Mouse (Mus musculus): ENCODE results near the gene S100a13. TPM values are rescaled to one million over a fixed set of nuclear protein-coding genes. Genes with fewer than 3 reads are reported as not detected.

The S100a13 gene
- polyA plus RNA-seq, 1 experiment from 2014 or later, result 36.3 TPM

- Histone ChIP-seq H3K36me3 (no peaks in the 10 kb centered on the region), H3K9me3 (no peaks in the 10 kb centered on the region), H3K27ac (no peak overlapping the region), H3K4me2 (replicated peaks) (no peak overlapping the region), H3K27me3 (replicated peaks) (no peaks in the 10 kb centered on the region), H3K9ac (no peak overlapping the region), H3K4me3 (replicated peaks) (no peak overlapping the region), H3K4me1 (replicated peaks) (peaks cover 11% of the 10 kb centered on the region)
- ATAC-seq, result no peak
- WGBS, result 82% methylated on average over 1 of the region's 1 CpGs
These were observed 21.2 kb downstream of the S100a13 start for GRCm38 (mm10) chr3:90535446-90535845.

GRCm38 (mm10) chr3:90537141-90537904 lies 23.1 kb downstream of the S100a13 start, which contains the start of gene S100a16:
Gene S100a16, plus strand, starts transcription at chr3:90537254.
- H3K36me3 ChIP-seq, result no peaks in the 10 kb centered on the region
- H3K27me3 ChIP-seq (replicated peaks), result no peaks in the 10 kb centered on the region
- peak within 1 kb of the TSS; percentile 56 for H3K4me2 ChIP-seq (replicated peaks)
- peak within 1 kb of the TSS; percentile 37 for H3K9ac ChIP-seq
- ATAC-seq, result peak; percentile 93
- H3K4me3 ChIP-seq (replicated peaks), result peak within 1 kb of the TSS; percentile 34
- WGBS, result 32% methylated on average over 10 of the region's 10 CpGs
- peak within 1 kb of the TSS; percentile 52 for H3K27ac ChIP-seq
- no peaks in the 10 kb centered on the region for H3K9me3 ChIP-seq
- H3K4me1 ChIP-seq (replicated peaks), result peaks cover 11% of the 10 kb centered on the region

GRCm38 (mm10) chr3:90537905-90538296 lies 23.7 kb downstream of the S100a13 start:
- H3K9ac ChIP-seq, result peak overlapping the region; percentile 37
- peak; percentile 14 for ATAC-seq
- 61% methylated on average over 5 of the region's 5 CpGs for WGBS
- peak overlapping the region; percentile 56 for H3K4me2 ChIP-seq (replicated peaks)
- no peak overlapping the region for H3K27ac ChIP-seq
- peak overlapping the region; percentile 34 for H3K4me3 ChIP-seq (replicated peaks)
- no peaks in the 10 kb centered on the region for H3K9me3 ChIP-seq
- no peaks in the 10 kb centered on the region for H3K27me3 ChIP-seq (replicated peaks)
- H3K36me3 ChIP-seq, result no peaks in the 10 kb centered on the region
- H3K4me1 ChIP-seq (replicated peaks), result peaks cover 11% of the 10 kb centered on the region

GRCm38 (mm10) chr3:90540904-90541303 lies 26.7 kb downstream of the S100a13 start:
- H3K4me2 ChIP-seq (replicated peaks), result no peak overlapping the region
- H3K27me3 ChIP-seq (replicated peaks), result no peaks in the 10 kb centered on the region
- H3K9me3 ChIP-seq, result no peaks in the 10 kb centered on the region
- H3K9ac ChIP-seq, result no peak overlapping the region; the same call in 1 of the 2 replicates
- 58% methylated on average over 4 of the region's 4 CpGs for WGBS
- no peaks in the 10 kb centered on the region for H3K36me3 ChIP-seq
- H3K4me1 ChIP-seq (replicated peaks), result peaks cover 11% of the 10 kb centered on the region
- no peak for ATAC-seq
- 0 out of 2 replicates have a peak overlapping the region, but pooled peaks have one; percentile 9 for H3K27ac ChIP-seq
- H3K4me3 ChIP-seq (replicated peaks), result no peak overlapping the region

GRCm38 (mm10) chr3:90549676-90550420 lies 35.6 kb downstream of the S100a13 start:
- Histone ChIP-seq H3K36me3 (no peaks in the 10 kb centered on the region), H3K4me2 (replicated peaks) (no peak overlapping the region), H3K9me3 (no peaks in the 10 kb centered on the region), H3K9ac (no peak overlapping the region), H3K27ac (no peak overlapping the region), H3K4me3 (replicated peaks) (no peak overlapping the region), H3K27me3 (replicated peaks) (no peaks in the 10 kb centered on the region), H3K4me1 (replicated peaks) (no peaks in the 10 kb centered on the region)
- WGBS, result 53% methylated on average over 5 of the region's 5 CpGs
- 0 out of 2 replicates have a peak, but pooled peaks have one; percentile 25 for ATAC-seq

GRCm38 (mm10) chr3:90550421-90550790 lies 36.2 kb downstream of the S100a13 start:
- no peak overlapping the region for H3K9ac ChIP-seq
- 0 out of 2 replicates have a peak, but pooled peaks have one; percentile 17 for ATAC-seq
- H3K4me1 ChIP-seq (replicated peaks), result no peaks in the 10 kb centered on the region
- H3K27me3 ChIP-seq (replicated peaks), result no peaks in the 10 kb centered on the region
- H3K4me2 ChIP-seq (replicated peaks), result no peak overlapping the region
- 72% methylated on average over 2 of the region's 2 CpGs for WGBS
- no peaks in the 10 kb centered on the region for H3K9me3 ChIP-seq
- H3K36me3 ChIP-seq, result no peaks in the 10 kb centered on the region
- no peak overlapping the region for H3K4me3 ChIP-seq (replicated peaks)
- no peak overlapping the region for H3K27ac ChIP-seq

GRCm38 (mm10) chr3:90552231-90552630 lies 38.0 kb downstream of the S100a13 start:
- Histone ChIP-seq H3K9me3 (no peaks in the 10 kb centered on the region), H3K9ac (no peak overlapping the region), H3K27ac (no peak overlapping the region), H3K4me3 (replicated peaks) (no peak overlapping the region), H3K4me2 (replicated peaks) (no peak overlapping the region), H3K36me3 (no peaks in the 10 kb centered on the region), H3K4me1 (replicated peaks) (no peaks in the 10 kb centered on the region), H3K27me3 (replicated peaks) (no peaks in the 10 kb centered on the region)
- no peak for ATAC-seq
- WGBS, result 73% methylated on average over 2 of the region's 2 CpGs

- H3K4me3 ChIP-seq (replicated peaks), result no peak overlapping the region
- ATAC-seq, result no peak
- no peak overlapping the region for H3K9ac ChIP-seq
- no peak overlapping the region for H3K4me2 ChIP-seq (replicated peaks)
- no peak overlapping the region for H3K27ac ChIP-seq
- H3K27me3 ChIP-seq (replicated peaks), result no peaks in the 10 kb centered on the region
- no peaks in the 10 kb centered on the region for H3K36me3 ChIP-seq
- no peaks in the 10 kb centered on the region for H3K9me3 ChIP-seq
- no peaks in the 10 kb centered on the region for H3K4me1 ChIP-seq (replicated peaks)
- WGBS, result 69% methylated on average over 5 of the region's 5 CpGs
These were observed 41.7 kb downstream of the S100a13 start for GRCm38 (mm10) chr3:90555954-90556353.

GRCm38 (mm10) chr3:90560008-90560628 lies 45.9 kb downstream of the S100a13 start, which contains the start of gene S100a3:
Gene S100a3, plus strand, starts transcription at chr3:90560578.
- no peak for ATAC-seq
- no peaks in the 10 kb centered on the region for H3K36me3 ChIP-seq
- H3K27me3 ChIP-seq (replicated peaks), result no peaks in the 10 kb centered on the region
- no peak within 1 kb of the TSS for H3K27ac ChIP-seq
- H3K9ac ChIP-seq, result no peak within 1 kb of the TSS
- no peak within 1 kb of the TSS for H3K4me2 ChIP-seq (replicated peaks)
- H3K4me3 ChIP-seq (replicated peaks), result no peak within 1 kb of the TSS
- no peaks in the 10 kb centered on the region for H3K4me1 ChIP-seq (replicated peaks)
- 72% methylated on average over 6 of the region's 6 CpGs for WGBS
- H3K9me3 ChIP-seq, result no peaks in the 10 kb centered on the region

Other genes with a start within 250 kb of the S100a13 start
- gene Dennd4b, start 249.2 kb upstream of the S100a13 start, polyA plus RNA-seq (2015; fragmentation: Nextera tagmentation; extraction: Ambion mirVana), result 2.3 and 3.9 TPM in 2 replicates
- gene Gatad2b, start 221.3 kb upstream of the S100a13 start, polyA plus RNA-seq (2015; fragmentation: Nextera tagmentation; extraction: Ambion mirVana), result 9.0 and 9.7 TPM in 2 replicates
- gene Slc27a3, start 124.5 kb upstream of the S100a13 start, polyA plus RNA-seq (2015; fragmentation: Nextera tagmentation; extraction: Ambion mirVana), result 10.6 and 12.4 TPM in 2 replicates
- 28.6 and 29.8 TPM in 2 replicates for gene Ints3, start 80.8 kb upstream of the S100a13 start, polyA plus RNA-seq (2015; fragmentation: Nextera tagmentation; extraction: Ambion mirVana)
- 5.7 and 6.2 TPM in 2 replicates for gene Npr1, start 48.6 kb upstream of the S100a13 start, polyA plus RNA-seq (2015; fragmentation: Nextera tagmentation; extraction: Ambion mirVana)
- gene Ilf2, start 38.3 kb upstream of the S100a13 start, polyA plus RNA-seq (2015; fragmentation: Nextera tagmentation; extraction: Ambion mirVana), result 146 and 157 TPM in 2 replicates
- 69.8 and 74.0 TPM in 2 replicates for gene Snapin, start 23.4 kb upstream of the S100a13 start, polyA plus RNA-seq (2015; fragmentation: Nextera tagmentation; extraction: Ambion mirVana)
- gene Chtop, start 4.9 kb upstream of the S100a13 start, polyA plus RNA-seq (2015; fragmentation: Nextera tagmentation; extraction: Ambion mirVana), result 117 and 125 TPM in 2 replicates
- gene S100a1, start within 50 bp of the S100a13 start, polyA plus RNA-seq (2015; fragmentation: Nextera tagmentation; extraction: Ambion mirVana), result 82.3 and 109 TPM in 2 replicates
- 6.3 and 8.5 TPM in 2 replicates for gene S100a14, start 12.4 kb downstream of the S100a13 start, polyA plus RNA-seq (2015; fragmentation: Nextera tagmentation; extraction: Ambion mirVana)
- gene S100a16, start 22.8 kb downstream of the S100a13 start, polyA plus RNA-seq (2015; fragmentation: Nextera tagmentation; extraction: Ambion mirVana), result 109 and 122 TPM in 2 replicates
- gene S100a3, start 46.1 kb downstream of the S100a13 start, polyA plus RNA-seq (2015; fragmentation: Nextera tagmentation; extraction: Ambion mirVana), result 0.29 and 0.53 TPM in 2 replicates
- not detected in 2 replicates for gene S100a2, start 75.8 kb downstream of the S100a13 start, polyA plus RNA-seq (2015; fragmentation: Nextera tagmentation; extraction: Ambion mirVana)
- gene Gm42674, start 87.5 kb downstream of the S100a13 start, polyA plus RNA-seq (2015; fragmentation: Nextera tagmentation; extraction: Ambion mirVana), result not detected in 2 replicates
- 4.4 and 8.2 TPM in 2 replicates for gene S100a4, start 89.3 kb downstream of the S100a13 start, polyA plus RNA-seq (2015; fragmentation: Nextera tagmentation; extraction: Ambion mirVana)
- gene S100a5, start 94.1 kb downstream of the S100a13 start, polyA plus RNA-seq (2015; fragmentation: Nextera tagmentation; extraction: Ambion mirVana), result 15.0 and 15.7 TPM in 2 replicates
- 412 and 430 TPM in 2 replicates for gene S100a6, start 98.4 kb downstream of the S100a13 start, polyA plus RNA-seq (2015; fragmentation: Nextera tagmentation; extraction: Ambion mirVana)
- gene S100a7a, start 139.6 kb downstream of the S100a13 start, polyA plus RNA-seq (2015; fragmentation: Nextera tagmentation; extraction: Ambion mirVana), result 0.13 and 0.44 TPM in 2 replicates
- 30.3 and 46.1 TPM in 2 replicates for gene S100a8, start 154.5 kb downstream of the S100a13 start, polyA plus RNA-seq (2015; fragmentation: Nextera tagmentation; extraction: Ambion mirVana)
- 17.5 and 30.8 TPM in 2 replicates for gene S100a9, start 181.3 kb downstream of the S100a13 start, polyA plus RNA-seq (2015; fragmentation: Nextera tagmentation; extraction: Ambion mirVana)
- not detected in 2 replicates for gene Pglyrp4, start 212.5 kb downstream of the S100a13 start, polyA plus RNA-seq (2015; fragmentation: Nextera tagmentation; extraction: Ambion mirVana)